Mouse (Mus musculus) embryo, embryonic 10 days (tissue): ENCODE data around the gene Gm11938.

Source experiments
- DNase-seq: peaks from one replicate; pipeline ENCODE4 v3.0.0-alpha.2; 2015; ENCODE audit warnings: low spot score

Gm11938 gene

DNA sequence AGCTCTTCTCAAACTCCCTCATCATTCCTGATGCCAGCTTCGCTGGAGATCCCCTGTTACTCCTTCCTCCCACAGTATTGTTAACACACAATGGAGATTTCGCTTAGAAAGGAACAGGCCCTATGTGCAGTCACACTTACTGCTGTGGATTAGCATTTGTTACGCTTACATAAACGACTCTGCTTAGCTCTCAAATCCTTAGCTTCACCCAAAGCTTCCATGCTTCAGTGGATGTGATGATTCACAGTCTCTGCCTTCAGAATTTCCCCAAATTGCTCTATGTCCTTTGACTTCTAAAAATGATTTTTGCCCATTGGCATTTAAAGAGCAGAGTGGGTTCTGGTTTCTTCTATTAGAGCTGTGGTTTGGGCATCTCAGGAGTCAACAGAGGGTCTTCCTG, 29.9 kb downstream of the Gm11938 start:
- DNase-seq = no peak

- no peak for DNase-seq
Measured at GRCm38 (mm10) chr11:99566530-99566929, 36.6 kb downstream of the Gm11938 start, which contains the start of gene Krtap3-1. TSS of gene Krtap3-1 (minus strand) at chr11:99566630.

DNA sequence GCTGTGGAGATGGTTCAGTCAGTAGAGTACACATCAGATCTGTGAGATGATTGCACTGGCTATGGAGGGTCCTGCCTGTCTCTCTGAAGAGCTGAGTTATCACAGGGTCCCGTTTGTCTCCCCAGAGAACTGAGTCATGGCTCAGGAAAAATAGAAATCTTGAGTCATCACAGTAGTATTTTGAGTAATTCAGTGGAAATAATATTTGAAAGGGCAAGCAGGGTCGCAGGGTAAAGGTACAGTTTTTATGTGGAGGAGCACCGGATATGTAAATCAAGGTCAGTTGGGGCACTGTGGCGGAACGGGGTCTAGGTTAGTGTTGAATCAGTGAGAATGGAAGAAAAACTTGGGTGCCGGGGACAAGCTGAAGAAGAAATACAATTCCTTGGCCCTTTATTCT, 40.5 kb downstream of the Gm11938 start:
- no peak for DNase-seq

DNA sequence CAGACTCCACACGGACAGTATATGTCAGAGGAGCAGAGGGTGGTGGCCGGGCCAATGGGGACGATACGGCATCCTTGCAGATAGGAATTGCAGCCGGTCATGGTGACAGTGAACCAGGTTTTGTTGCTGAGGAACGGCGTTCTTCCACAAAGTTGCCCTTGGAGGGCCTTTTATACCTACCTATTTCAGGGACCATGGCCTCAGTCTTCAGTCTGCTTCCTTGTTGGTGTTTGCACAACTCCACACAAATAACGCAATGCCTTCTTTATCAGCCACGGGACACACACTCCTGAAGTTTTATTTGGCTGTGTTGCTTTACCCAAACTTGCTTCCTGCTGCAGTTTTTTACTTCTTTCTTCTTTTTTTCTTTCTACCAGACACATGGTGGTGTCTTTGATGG, 43.7 kb downstream of the Gm11938 start, which contains the start of gene Gm11939:
TSS of gene Gm11939 (minus strand) at position 101 of the 400 bp plus-strand sequence.
- DNase-seq = no peak

- DNase-seq = no peak
Measured at GRCm38 (mm10) chr11:99557976-99558745, 44.9 kb downstream of the Gm11938 start.

- DNase-seq = no peak
Measured at GRCm38 (mm10) chr11:99556753-99557152, 46.4 kb downstream of the Gm11938 start, which contains the start of gene Krtap3-2. TSS of gene Krtap3-2 (minus strand) at chr11:99556853.

- no peak for DNase-seq
Measured at GRCm38 (mm10) chr11:99556195-99556594, 46.9 kb downstream of the Gm11938 start.
